Mouse (Mus musculus) hindbrain, embryonic 16.5 days (tissue): ENCODE measurements around the gene Bbs5. TPM values are rescaled to one million over a fixed set of nuclear protein-coding genes. Genes with fewer than 3 reads are reported as not detected.

ENCODE experiments used
- ATAC-seq: fragments of 200-750 bp; cut with Nextera tagmentation; 2 replicates; pipeline ENCODE4 v1.8.0; 2017; ENCODE audit warnings: moderate TSS enrichment, moderate library complexity
- H3K27ac ChIP-seq: fragments of 300-500 bp; sonication (generic); 2 replicates; pipeline ENCODE4 v1.5.1; 2014; ENCODE audit warnings: low read depth, mild to moderate bottlenecking, control low read depth, low read length, moderate library complexity
- H3K27me3 ChIP-seq: fragments of 300-500 bp; sonication (generic); replicated peaks from 2 replicates; pipeline ENCODE4 v1.6.1; 2014; ENCODE audit warnings: low read length; ENCODE audit not compliant: control insufficient read depth, insufficient read depth
- H3K36me3 ChIP-seq: fragments of 300-500 bp; sonication (generic); 2 replicates; pipeline ENCODE4 v1.6.1; 2014; ENCODE audit warnings: mild to moderate bottlenecking, low read length, moderate library complexity, mixed read lengths; ENCODE audit not compliant: control insufficient read depth, insufficient read depth
- H3K4me1 ChIP-seq: fragments of 300-500 bp; sonication (generic); 2 replicates; pipeline ENCODE4 v1.6.1; 2014; ENCODE audit warnings: low read depth, low read length; ENCODE audit not compliant: control insufficient read depth, insufficient read depth
- H3K4me2 ChIP-seq: fragments of 300-500 bp; sonication (generic); 2 replicates; pipeline ENCODE4 v1.6.1; 2014; ENCODE audit warnings: mild to moderate bottlenecking, low read length, control low read depth, moderate library complexity
- H3K4me3 ChIP-seq: fragments of 300-500 bp; sonication (generic); 2 replicates; pipeline ENCODE4 v1.5.1; 2014; ENCODE audit warnings: mild to moderate bottlenecking, low read length, control low read depth, moderate library complexity
- H3K9ac ChIP-seq: fragments of 300-500 bp; sonication (generic); 2 replicates; pipeline ENCODE4 v1.6.1; 2014; ENCODE audit warnings: low read depth, mild to moderate bottlenecking, control low read depth, low read length, moderate library complexity
- H3K9me3 ChIP-seq: fragments of 300-500 bp; sonication (generic); 2 replicates; pipeline ENCODE4 v1.6.1; 2014; ENCODE audit warnings: mild to moderate bottlenecking, low read length, moderate library complexity; ENCODE audit not compliant: control insufficient read depth
- WGBS: fragments of 180-500 bp; shearing (Covaris S2); extraction: QIAGEN DNeasy Blood & Tissue Kit; methylation state at CpG from one replicate; pipeline ENCODE4 v1.1.7; 2014; 5-methylcytosine and 5-hydroxymethylcytosine counted together
- polyA plus RNA-seq: library from polyadenylated mRNA; unstranded; fragments of >200 nt; fragmentation: Nextera tagmentation; extraction: Ambion mirVana; gene quantifications from 2 replicates; pipeline ENCODE4 v1.2.1, GENCODE M21; 2015

Gene Bbs5
- polyA plus RNA-seq: 26.1 and 28.3 TPM in 2 replicates

- Histone ChIP-seq H3K4me1 (peaks cover 5% of the 10 kb centered on the region), H3K27me3 (no peaks in the 10 kb centered on the region), H3K9me3 (no peaks in the 10 kb centered on the region), H3K27ac (peak within 1 kb of the TSS; percentile 49; the same call in 1 of the 2 replicates), H3K36me3 (no peaks in the 10 kb centered on the region), H3K4me2 (peak within 1 kb of the TSS; percentile 79), H3K9ac (peak within 1 kb of the TSS; percentile 79), H3K4me3 (peak within 1 kb of the TSS; percentile 74)
- peak; percentile 94 for ATAC-seq
- 3% methylated on average over 43 of the region's 43 CpGs for WGBS
Observed at GRCm38 (mm10) chr2:69646726-69647490, at the start of gene Bbs5. TSS of gene Bbs5 (plus strand) at chr2:69647171.

- no peak for ATAC-seq
- Histone ChIP-seq H3K36me3 (no peaks in the 10 kb centered on the region), H3K4me1 (no peaks in the 10 kb centered on the region), H3K4me2 (no peak overlapping the region), H3K9ac (no peak overlapping the region), H3K9me3 (no peaks in the 10 kb centered on the region), H3K4me3 (no peak overlapping the region), H3K27ac (no peak overlapping the region), H3K27me3 (no peaks in the 10 kb centered on the region)
- WGBS: 91% methylated on average over 7 of the region's 7 CpGs
Observed at GRCm38 (mm10) chr2:69603726-69604393, 43.1 kb upstream of the Bbs5 start.

- no peaks in the 10 kb centered on the region for H3K9me3 ChIP-seq
- no peak overlapping the region for H3K4me3 ChIP-seq
- H3K9ac ChIP-seq: no peak overlapping the region
- H3K4me1 ChIP-seq: no peaks in the 10 kb centered on the region
- ATAC-seq: no peak
- H3K36me3 ChIP-seq: no peaks in the 10 kb centered on the region
- H3K4me2 ChIP-seq: no peak overlapping the region
- no peak overlapping the region for H3K27ac ChIP-seq
- 92% methylated on average over 3 of the region's 3 CpGs for WGBS
- no peaks in the 10 kb centered on the region for H3K27me3 ChIP-seq
Observed at GRCm38 (mm10) chr2:69606621-69607020, 40.4 kb upstream of the Bbs5 start.

GRCm38 (mm10) chr2:69612237-69612636 lies 34.7 kb upstream of the Bbs5 start:
- H3K36me3 ChIP-seq: no peaks in the 10 kb centered on the region
- no peak overlapping the region for H3K4me3 ChIP-seq
- no peaks in the 10 kb centered on the region for H3K27me3 ChIP-seq
- no peak overlapping the region for H3K4me2 ChIP-seq
- no peak for ATAC-seq
- H3K9ac ChIP-seq: no peak overlapping the region
- no peak overlapping the region for H3K27ac ChIP-seq
- WGBS: 15% methylated on average over 10 of the region's 10 CpGs
- no peaks in the 10 kb centered on the region for H3K4me1 ChIP-seq
- no peaks in the 10 kb centered on the region for H3K9me3 ChIP-seq

- Histone ChIP-seq H3K4me3 (no peak overlapping the region), H3K36me3 (no peaks in the 10 kb centered on the region), H3K4me1 (no peaks in the 10 kb centered on the region), H3K27ac (no peak overlapping the region), H3K9ac (no peak overlapping the region), H3K4me2 (no peak overlapping the region), H3K27me3 (no peaks in the 10 kb centered on the region), H3K9me3 (no peaks in the 10 kb centered on the region)
- 64% methylated on average over 9 of the region's 9 CpGs for WGBS
- ATAC-seq: no peak
Observed at GRCm38 (mm10) chr2:69612716-69613115, 34.3 kb upstream of the Bbs5 start.

GRCm38 (mm10) chr2:69613237-69613636 lies 33.7 kb upstream of the Bbs5 start:
- Histone ChIP-seq H3K27ac (no peak overlapping the region), H3K27me3 (no peaks in the 10 kb centered on the region), H3K4me2 (no peak overlapping the region), H3K9me3 (no peaks in the 10 kb centered on the region), H3K4me3 (no peak overlapping the region), H3K9ac (no peak overlapping the region), H3K36me3 (no peaks in the 10 kb centered on the region), H3K4me1 (no peaks in the 10 kb centered on the region)
- ATAC-seq: no peak
- WGBS: 74% methylated on average over 4 of the region's 4 CpGs

- Histone ChIP-seq H3K4me1 (no peaks in the 10 kb centered on the region), H3K4me3 (no peak overlapping the region), H3K36me3 (no peaks in the 10 kb centered on the region), H3K4me2 (no peak overlapping the region), H3K9me3 (no peaks in the 10 kb centered on the region), H3K9ac (no peak overlapping the region), H3K27ac (no peak overlapping the region), H3K27me3 (no peaks in the 10 kb centered on the region)
- ATAC-seq: no peak
Observed at GRCm38 (mm10) chr2:69618336-69618735, 28.6 kb upstream of the Bbs5 start.

- H3K4me2 ChIP-seq: no peak overlapping the region
- no peak overlapping the region for H3K4me3 ChIP-seq
- no peak for ATAC-seq
- no peaks in the 10 kb centered on the region for H3K27me3 ChIP-seq
- no peaks in the 10 kb centered on the region for H3K36me3 ChIP-seq
- no peaks in the 10 kb centered on the region for H3K9me3 ChIP-seq
- H3K4me1 ChIP-seq: no peaks in the 10 kb centered on the region
- H3K9ac ChIP-seq: no peak overlapping the region
- no peak overlapping the region for H3K27ac ChIP-seq
Observed at GRCm38 (mm10) chr2:69619286-69619685, 27.7 kb upstream of the Bbs5 start.

GRCm38 (mm10) chr2:69629215-69629614 lies 17.8 kb upstream of the Bbs5 start:
- WGBS: 61% methylated on average over 17 of the region's 17 CpGs
- Histone ChIP-seq H3K4me1 (no peaks in the 10 kb centered on the region), H3K9ac (no peak overlapping the region), H3K4me2 (no peak overlapping the region), H3K4me3 (no peak overlapping the region), H3K27ac (no peak overlapping the region), H3K27me3 (no peaks in the 10 kb centered on the region), H3K9me3 (no peaks in the 10 kb centered on the region), H3K36me3 (no peaks in the 10 kb centered on the region)
- 0 out of 2 replicates have a peak, but pooled peaks have one; percentile 27 for ATAC-seq
